17 mouse cellular contexts compared by ENCODE assay signal in genomic region chr5:99019709-99020108, GRCm38 (mm10). TPM values are rescaled to one million over a fixed set of nuclear protein-coding genes. Genes with fewer than 3 reads are reported as not detected.
DNase-seq lines count a peak whose midpoint lies in the region; ATAC-seq and TF ChIP-seq lines count a peak whose summit lies in the region.
"Had no signal": no experiment of that assay in that cellular context is flagged by ENCODE, and none has a peak within 500 bp of the region (broad histone marks: within the 10 kb centered on the region; RNA-seq: fewer than 3 reads in every experiment).

No protein-coding gene starts in this region.

- intact Hi-C loops in left cerebral cortex, postnatal 14 days (cut with DNase I), result no loop called here

- H3K9me3 ChIP-seq in forebrain, embryonic 13.5 days (replicated peaks), result no peaks in the 10 kb centered on the region
- no peaks in the 10 kb centered on the region for H3K9me3 ChIP-seq in forebrain, embryonic 10.5 days
- no peaks in the 10 kb centered on the region for H3K9me3 ChIP-seq in midbrain, postnatal 0 days (ENCODE audit: low read length)
- no peaks in the 10 kb centered on the region for H3K9me3 ChIP-seq in midbrain, embryonic 14.5 days (ENCODE audit: control insufficient read depth, low read length)
- H3K9me3 ChIP-seq: liver, embryonic 13.5 days; neural tube, embryonic 12.5 days had no signal

- H3K4me3 ChIP-seq in forebrain, embryonic 13.5 days, result no peak overlapping the region
- H3K4me3 ChIP-seq in forebrain, embryonic 10.5 days, result no peak overlapping the region
- H3K4me3 ChIP-seq in midbrain, postnatal 0 days (ENCODE audit: low read depth, low read length), result no peak overlapping the region
- H3K4me3 ChIP-seq in midbrain, embryonic 14.5 days (replicated peaks; ENCODE audit: low read depth, low read length), result no peak overlapping the region
- H3K4me3 ChIP-seq: liver, embryonic 13.5 days; megakaryocyte, embryonic 14.5 days; neural tube, embryonic 12.5 days had no signal

- ATAC-seq in forebrain, embryonic 13.5 days, result 0 out of 2 replicates have a peak, but pooled peaks have one; percentile 55
- ATAC-seq in midbrain, postnatal 0 days (ENCODE audit: low FRiP score), result no peak
- ATAC-seq in midbrain, embryonic 14.5 days (ENCODE audit: low FRiP score, low TSS enrichment), result no peak
- ATAC-seq: hindbrain, embryonic 16.5 days had no signal

- H3K27me3 ChIP-seq in forebrain, embryonic 13.5 days, result no peaks in the 10 kb centered on the region
- no peaks in the 10 kb centered on the region for H3K27me3 ChIP-seq in forebrain, embryonic 10.5 days (ENCODE audit: poor library complexity, severe bottlenecking)
- H3K27me3 ChIP-seq in midbrain, postnatal 0 days (ENCODE audit: insufficient read depth, low read length), result no peaks in the 10 kb centered on the region
- H3K27me3 ChIP-seq in midbrain, embryonic 14.5 days (ENCODE audit: control insufficient read depth, insufficient read depth, low read length), result no peaks in the 10 kb centered on the region
- H3K27me3 ChIP-seq: liver, embryonic 13.5 days; megakaryocyte, embryonic 14.5 days; neural tube, embryonic 12.5 days had no signal

- peaks cover 22% of the 10 kb centered on the region; the same call in 1 of the 2 replicates for H3K4me1 ChIP-seq in forebrain, embryonic 13.5 days
- peaks cover 11% of the 10 kb centered on the region; the same call in 1 of the 2 replicates for H3K4me1 ChIP-seq in forebrain, embryonic 10.5 days
- no peaks in the 10 kb centered on the region for H3K4me1 ChIP-seq in midbrain, postnatal 0 days (ENCODE audit: insufficient read depth, low read length)
- no peaks in the 10 kb centered on the region for H3K4me1 ChIP-seq in midbrain, embryonic 14.5 days (ENCODE audit: control insufficient read depth, insufficient read depth, low read length)
- H3K4me1 ChIP-seq: liver, embryonic 13.5 days; megakaryocyte, embryonic 14.5 days; neural tube, embryonic 12.5 days had no signal

- no peak for TF ChIP-seq CTCF in midbrain, postnatal 0 days (IDR thresholded peaks at IDR 0.05)

- no peaks in the 10 kb centered on the region for H3K36me3 ChIP-seq in forebrain, embryonic 13.5 days (ENCODE audit: poor library complexity, severe bottlenecking)
- peaks cover 11% of the 10 kb centered on the region for H3K36me3 ChIP-seq in forebrain, embryonic 10.5 days (replicated peaks)
- H3K36me3 ChIP-seq in midbrain, postnatal 0 days (ENCODE audit: insufficient read depth, low read length), result no peaks in the 10 kb centered on the region
- H3K36me3 ChIP-seq in midbrain, embryonic 14.5 days (ENCODE audit: control insufficient read depth, insufficient read depth, low read length), result no peaks in the 10 kb centered on the region
- H3K36me3 ChIP-seq: liver, embryonic 13.5 days; neural tube, embryonic 12.5 days had no signal

- DNase-seq in forebrain, embryonic 10.5 days (ENCODE audit: extremely low spot score, low spot score), result no peak
- peak; percentile 38 for DNase-seq in midbrain, postnatal 0 days (ENCODE audit: low spot score)
- DNase-seq in midbrain, embryonic 14.5 days, result no peak
- peak; percentile 76 to 88 for DNase-seq in left cerebral cortex, postnatal 14 days (ENCODE audit: low spot score in 2 of 2)
- peak; percentile 63 to 67 for DNase-seq in right cerebral cortex, postnatal 36 days (ENCODE audit: low spot score in 2 of 2)
- DNase-seq in liver, result no peak
- DNase-seq in kidney, adult 8-10 months, result no peak
- DNase-seq: cerebellum, adult 11 months; heart, postnatal 10 days; kidney, adult 18-20 months; kidney, postnatal 25 days; liver, embryonic 13.5 days; lung, postnatal 10 days had no signal

- H3K4me2 ChIP-seq in forebrain, embryonic 13.5 days, result no peak overlapping the region
- no peak overlapping the region for H3K4me2 ChIP-seq in midbrain, postnatal 0 days (ENCODE audit: low read depth, low read length, poor library complexity, severe bottlenecking)
- no peak overlapping the region for H3K4me2 ChIP-seq in midbrain, embryonic 14.5 days (ENCODE audit: low read length)
- H3K4me2 ChIP-seq: liver, embryonic 13.5 days; neural tube, embryonic 12.5 days had no signal

- WGBS in forebrain, embryonic 13.5 days, result 75% methylated on average over 6 of the region's 6 CpGs
- WGBS in forebrain, embryonic 10.5 days, result 88% methylated on average over 6 of the region's 6 CpGs
- 83% methylated on average over 6 of the region's 6 CpGs for WGBS in midbrain, postnatal 0 days
- WGBS in midbrain, embryonic 14.5 days, result 82% methylated on average over 6 of the region's 6 CpGs

- H3K27ac ChIP-seq in forebrain, embryonic 13.5 days, result no peak overlapping the region
- no peak overlapping the region for H3K27ac ChIP-seq in forebrain, embryonic 10.5 days
- no peak overlapping the region for H3K27ac ChIP-seq in midbrain, postnatal 0 days (ENCODE audit: low read depth, low read length)
- H3K27ac ChIP-seq in midbrain, embryonic 14.5 days (replicated peaks; ENCODE audit: low read depth, low read length), result no peak overlapping the region
- H3K27ac ChIP-seq: liver, embryonic 13.5 days; neural tube, embryonic 12.5 days had no signal

- H3K9ac ChIP-seq in forebrain, embryonic 13.5 days, result no peak overlapping the region
- H3K9ac ChIP-seq in midbrain, postnatal 0 days (replicated peaks; ENCODE audit: low read length, poor library complexity, severe bottlenecking), result no peak overlapping the region
- H3K9ac ChIP-seq in midbrain, embryonic 14.5 days (replicated peaks; ENCODE audit: low read length), result no peak overlapping the region
- H3K9ac ChIP-seq: liver, embryonic 13.5 days; neural tube, embryonic 12.5 days had no signal

RNA-seq across cellular contexts. Expression of gene Prkg2, which starts 17.4 kb away (rescaled TPM):
- polyA plus RNA-seq in forebrain, embryonic 13.5 days (2015; fragmentation: Nextera tagmentation; extraction: Ambion mirVana), result 2.2 and 2.5 TPM in 2 replicates
- 1.6 and 2.0 TPM in 2 replicates for polyA plus RNA-seq in forebrain, embryonic 10.5 days (2016; fragmentation: Nextera tagmentation; extraction: Ambion mirVana)
- 2.5 and 3.2 TPM in 2 replicates for total RNA-seq in midbrain, postnatal 0 days (2014; rRNA removed)
- polyA plus RNA-seq in midbrain, postnatal 0 days (2015; fragmentation: Nextera tagmentation; extraction: Ambion mirVana), result 2.7 and 2.9 TPM in 2 replicates
- 2.2 and 2.4 TPM in 2 replicates for polyA plus RNA-seq in midbrain, embryonic 14.5 days (2014; fragmentation: Nextera tagmentation; extraction: Ambion mirVana)
- total RNA-seq in left cerebral cortex, postnatal 14 days (2021), result 1 to 10 TPM; 9.1 to 9.2 TPM

Comparison
In these comparisons a context has a peak if more than half of its experiments do, and no peak if none do; other contexts are left out.
1. DNase-seq: peak in midbrain, postnatal 0 days (single experiment), left cerebral cortex, postnatal 14 days (2 of 2) and right cerebral cortex, postnatal 36 days (2 of 2); none in forebrain, embryonic 10.5 days (single experiment), midbrain, embryonic 14.5 days (single experiment), liver (single experiment) and kidney, adult 8-10 months (0 of 2).